Mouse (Mus musculus) G1E (cell line): ENCODE measurements around the gene Rb1.

Source experiments
- CTCF ChIP-seq: IDR thresholded peaks from 2 replicates; pipeline ENCODE4 v1.5.1; 2012; ENCODE audit warnings: low read depth, low read length, inconsistent platforms, mixed read lengths
- GATA1 ChIP-seq: IDR thresholded peaks from 2 replicates; pipeline ENCODE4 v1.6.1; 2012; ENCODE audit warnings: borderline replicate concordance, low read length, inconsistent platforms, mixed read lengths
- GATA2 ChIP-seq: IDR thresholded peaks from 2 replicates; pipeline ENCODE4 v1.6.1; 2012; ENCODE audit warnings: low read depth, low read length, inconsistent platforms, borderline replicate concordance
- POLR2AphosphoS5 ChIP-seq: IDR thresholded peaks from 2 replicates; pipeline ENCODE4 v1.6.1; 2012; ENCODE audit warnings: low read depth, low read length, inconsistent platforms; ENCODE audit not compliant: insufficient replicate concordance
- TAL1 ChIP-seq: conservative IDR thresholded peaks from 2 replicates; pipeline ENCODE4 v1.6.1; 2012; ENCODE audit warnings: low read depth, low read length, inconsistent platforms, mixed read lengths

DNA sequence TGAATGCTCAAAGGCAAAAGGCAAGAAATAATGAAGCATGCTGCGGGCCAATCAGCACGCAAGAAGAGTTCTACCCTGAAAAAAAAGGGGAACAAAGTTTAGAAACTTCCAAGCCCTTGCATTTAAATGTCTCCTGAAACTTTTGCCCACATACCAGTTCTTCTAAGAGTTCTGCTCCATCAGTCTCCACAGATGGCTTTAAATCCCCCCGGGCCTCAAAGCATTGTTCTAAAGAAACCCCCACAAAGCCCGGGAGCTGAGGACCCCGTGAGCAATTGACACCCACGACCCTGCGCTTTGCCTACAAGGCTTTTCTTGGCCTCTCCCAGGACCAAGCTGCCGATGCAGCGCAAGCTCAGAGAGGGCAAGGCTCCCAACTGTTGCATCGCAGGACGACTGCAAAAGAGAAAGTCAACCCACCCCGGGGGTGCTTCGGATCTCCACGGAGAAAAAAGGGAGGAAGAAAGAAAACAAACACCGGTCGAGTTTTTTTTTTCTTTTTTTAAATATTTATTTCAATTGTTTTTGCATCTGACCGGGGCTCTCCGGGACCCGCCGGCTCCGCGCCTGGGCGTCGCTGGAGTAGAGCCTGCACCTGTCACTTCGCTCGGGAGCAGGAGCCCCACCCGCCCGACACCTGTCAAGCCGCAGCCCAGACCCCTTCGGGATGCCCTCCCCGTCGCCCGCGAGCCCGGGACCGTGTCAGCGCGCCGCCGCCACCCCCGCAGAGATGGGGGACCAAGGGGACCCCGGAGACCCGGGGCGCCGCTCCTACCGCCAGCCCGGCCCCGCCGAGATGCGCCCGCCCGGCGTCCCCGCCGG lies 777 bp downstream of the Rb1 start:
- no peak for TF ChIP-seq CTCF
- no peak for TF ChIP-seq GATA2
- TF ChIP-seq POLR2AphosphoS5 = no peak
- TF ChIP-seq GATA1 = no peak
- no peak for TF ChIP-seq TAL1
